Mouse (Mus musculus) lung, adult 2 months (tissue): ENCODE data around the gene Pex3.

Experiments used
- CTCF ChIP-seq: fragments of 200-500 bp; IDR thresholded peaks from 2 replicates; pipeline ENCODE4 v1.5.1; 2011; ENCODE audit warnings: mild to moderate bottlenecking, low read length, control low read depth; ENCODE audit not compliant: insufficient read depth
- POLR2A ChIP-seq: fragments of 200-500 bp; IDR thresholded peaks from 2 replicates; pipeline ENCODE4 v1.6.1; 2011; ENCODE audit warnings: low read depth, mild to moderate bottlenecking, control low read depth, low read length, borderline replicate concordance; ENCODE audit errors: extremely low read depth

DNA sequence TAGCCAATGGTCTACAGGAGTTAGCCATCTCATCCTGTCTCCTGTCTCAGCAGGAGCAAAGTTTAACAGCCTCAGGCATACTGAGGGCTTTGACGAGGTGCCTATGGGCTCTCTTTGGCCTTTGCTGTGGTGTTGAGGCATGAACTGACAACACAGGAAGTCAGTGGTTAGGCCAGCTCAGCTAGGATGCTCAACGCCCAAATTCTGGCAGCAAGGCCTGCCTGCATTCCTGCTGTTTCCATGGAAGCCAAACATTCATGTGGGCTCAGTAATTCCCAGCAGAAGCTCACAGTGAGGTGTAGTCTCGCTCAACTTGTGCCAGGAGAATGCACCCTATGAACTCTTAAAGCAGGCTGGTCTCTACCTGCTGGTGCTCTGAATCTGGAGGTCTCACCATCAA, 43.1 kb upstream of the Pex3 start:
- TF ChIP-seq CTCF (no peak), POLR2A (no peak)
